In the genomic region with DNA sequence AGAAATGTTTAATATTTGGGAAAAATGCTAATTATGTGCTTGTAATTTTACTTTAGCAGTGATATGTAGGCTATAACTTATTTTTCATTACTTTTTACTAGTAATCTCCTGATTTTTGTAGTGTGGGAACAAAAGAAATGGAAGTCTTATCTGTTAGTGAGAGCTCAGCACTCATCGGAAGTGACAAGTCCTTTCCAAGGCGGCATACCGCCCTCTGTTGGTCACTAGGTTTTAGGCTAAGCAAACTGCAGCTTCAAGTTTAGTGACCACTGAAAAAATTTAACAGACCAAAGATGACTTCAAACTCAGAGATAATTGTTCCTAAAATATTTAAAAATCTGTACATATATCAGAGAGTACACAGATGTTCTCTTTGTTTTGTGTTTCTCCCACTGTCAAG, we compare ENCODE assay signal across 9 mouse cellular contexts.
DNase-seq lines count a peak whose midpoint lies in the region; ATAC-seq lines count a peak whose summit lies in the region.
"Had no signal": no experiment of that assay in that cellular context is flagged by ENCODE, and none has a peak within 500 bp of the region (broad histone marks: within the 10 kb centered on the region; RNA-seq: fewer than 3 reads in every experiment).

No protein-coding gene starts in this region.

- no peaks in the 10 kb centered on the region for H3K27me3 ChIP-seq in embryonic facial prominence, embryonic 14.5 days (replicated peaks; ENCODE audit: control insufficient read depth, insufficient read depth, low read length)
- H3K27me3 ChIP-seq in hindbrain, embryonic 11.5 days (ENCODE audit: control insufficient read depth, insufficient read depth, low read length) = no peaks in the 10 kb centered on the region
- H3K27me3 ChIP-seq in midbrain, embryonic 14.5 days (ENCODE audit: control insufficient read depth, insufficient read depth, low read length) = no peaks in the 10 kb centered on the region
- H3K27me3 ChIP-seq: heart, embryonic 13.5 days had no signal

- no peak overlapping the region for H3K27ac ChIP-seq in embryonic facial prominence, embryonic 14.5 days (replicated peaks; ENCODE audit: low read depth, low read length)
- no peak overlapping the region for H3K27ac ChIP-seq in hindbrain, embryonic 11.5 days (ENCODE audit: low read depth, low read length)
- H3K27ac ChIP-seq in midbrain, embryonic 14.5 days (replicated peaks; ENCODE audit: low read depth, low read length) = no peak overlapping the region
- H3K27ac ChIP-seq: heart, embryonic 13.5 days had no signal

- H3K9ac ChIP-seq in embryonic facial prominence, embryonic 14.5 days (ENCODE audit: low read depth, low read length) = no peak overlapping the region
- no peak overlapping the region for H3K9ac ChIP-seq in hindbrain, embryonic 11.5 days (ENCODE audit: low read depth, low read length)
- no peak overlapping the region for H3K9ac ChIP-seq in midbrain, embryonic 14.5 days (replicated peaks; ENCODE audit: low read length)
- H3K9ac ChIP-seq: heart, embryonic 13.5 days had no signal

- no peak overlapping the region for H3K4me2 ChIP-seq in embryonic facial prominence, embryonic 14.5 days (ENCODE audit: low read depth, low read length)
- H3K4me2 ChIP-seq in hindbrain, embryonic 11.5 days (replicated peaks; ENCODE audit: low read depth, low read length) = no peak overlapping the region
- no peak overlapping the region for H3K4me2 ChIP-seq in midbrain, embryonic 14.5 days (ENCODE audit: low read length)
- H3K4me2 ChIP-seq: heart, embryonic 13.5 days had no signal

- H3K4me1 ChIP-seq in embryonic facial prominence, embryonic 14.5 days (ENCODE audit: control insufficient read depth, insufficient read depth, low read length) = no peaks in the 10 kb centered on the region
- no peaks in the 10 kb centered on the region for H3K4me1 ChIP-seq in hindbrain, embryonic 11.5 days (replicated peaks; ENCODE audit: control insufficient read depth, insufficient read depth, low read length)
- H3K4me1 ChIP-seq in midbrain, embryonic 14.5 days (ENCODE audit: control insufficient read depth, insufficient read depth, low read length) = no peaks in the 10 kb centered on the region

- DNase-seq in CD4-positive, CD25-positive, alpha-beta regulatory T cell, adult 2 months (ENCODE audit: low read depth, low spot score) = peak; percentile 14
- DNase-seq in adrenal gland, adult 2 months = peak; percentile 39
- peak; percentile 87 for DNase-seq in embryonic facial prominence, embryonic 14.5 days (ENCODE audit: low spot score)
- DNase-seq in hindbrain, embryonic 11.5 days (ENCODE audit: low spot score) = peak; percentile 80
- peak; percentile 45 for DNase-seq in layer of hippocampus, postnatal 36 days
- peak; percentile 94 for DNase-seq in midbrain, embryonic 14.5 days
- peak; percentile 26 for DNase-seq in urinary bladder, postnatal 10 days (ENCODE audit: low spot score)

- no peak for ATAC-seq in CD4-positive, CD25-positive, alpha-beta regulatory T cell, adult 4 months
- no peak for ATAC-seq in embryonic facial prominence, embryonic 14.5 days (ENCODE audit: low read depth)
- no peak for ATAC-seq in hindbrain, embryonic 11.5 days (ENCODE audit: low FRiP score)
- ATAC-seq in midbrain, embryonic 14.5 days (ENCODE audit: low FRiP score, low TSS enrichment) = peak; percentile 66; the same call in 1 of the 2 replicates

- H3K9me3 ChIP-seq in embryonic facial prominence, embryonic 14.5 days (ENCODE audit: control insufficient read depth, low read length) = no peaks in the 10 kb centered on the region
- no peaks in the 10 kb centered on the region for H3K9me3 ChIP-seq in hindbrain, embryonic 11.5 days (ENCODE audit: control insufficient read depth, low read length)
- H3K9me3 ChIP-seq in midbrain, embryonic 14.5 days (ENCODE audit: control insufficient read depth, low read length) = no peaks in the 10 kb centered on the region
- H3K9me3 ChIP-seq: heart, embryonic 13.5 days had no signal

- no peaks in the 10 kb centered on the region for H3K36me3 ChIP-seq in embryonic facial prominence, embryonic 14.5 days (ENCODE audit: control insufficient read depth, insufficient read depth, low read length)
- H3K36me3 ChIP-seq in hindbrain, embryonic 11.5 days (ENCODE audit: control insufficient read depth, insufficient read depth, low read length) = no peaks in the 10 kb centered on the region
- no peaks in the 10 kb centered on the region for H3K36me3 ChIP-seq in midbrain, embryonic 14.5 days (ENCODE audit: control insufficient read depth, insufficient read depth, low read length)

- H3K4me3 ChIP-seq in embryonic facial prominence, embryonic 14.5 days (ENCODE audit: low read depth, low read length) = no peak overlapping the region
- no peak overlapping the region for H3K4me3 ChIP-seq in hindbrain, embryonic 11.5 days (ENCODE audit: low read depth, low read length)
- no peak overlapping the region for H3K4me3 ChIP-seq in midbrain, embryonic 14.5 days (replicated peaks; ENCODE audit: low read depth, low read length)
- H3K4me3 ChIP-seq: heart, embryonic 13.5 days had no signal

- WGBS in embryonic facial prominence, embryonic 14.5 days = 8% methylated on average over 3 of the region's 3 CpGs
- 17% methylated on average over 3 of the region's 3 CpGs for WGBS in hindbrain, embryonic 11.5 days
- 9% methylated on average over 3 of the region's 3 CpGs for WGBS in midbrain, embryonic 14.5 days

Comparison
In these comparisons a context has a peak if more than half of its experiments do, and no peak if none do; other contexts are left out.
1. DNase-seq: peak in every context shown above with its lines; median percentile 94 in midbrain, embryonic 14.5 days; 87 in embryonic facial prominence, embryonic 14.5 days; 80 in hindbrain, embryonic 11.5 days; 45 in layer of hippocampus, postnatal 36 days; 39 in adrenal gland, adult 2 months; 26 in urinary bladder, postnatal 10 days; 14 in CD4-positive, CD25-positive, alpha-beta regulatory T cell, adult 2 months.